ENCODE assay signal across 9 mouse cellular contexts in genomic region chr5:125475030-125475429, GRCm38 (mm10). TPM values are rescaled to one million over a fixed set of nuclear protein-coding genes. Genes with fewer than 3 reads are reported as not detected.
DNase-seq lines count a peak whose midpoint lies in the region; ATAC-seq and TF ChIP-seq lines count a peak whose summit lies in the region.
"Had no signal": no experiment of that assay in that cellular context is flagged by ENCODE, and none has a peak within 500 bp of the region (broad histone marks: within the 10 kb centered on the region; RNA-seq: fewer than 3 reads in every experiment).

No protein-coding gene starts in this region.

- no peak for TF ChIP-seq RAD21 in CH12.LX (IDR thresholded peaks at IDR 0.05; ENCODE audit: low read depth, low read length)

- dilution Hi-C loops in CH12.LX (cut with MboI; ENCODE audit: extremely low pct_ligation_motif_present, extremely low pct_unique_long_range_greater_than_20kb, low sequenced_read_pairs): no loop called here

- no peaks in the 10 kb centered on the region for H3K27me3 ChIP-seq in CH12.LX (replicated peaks)
- H3K27me3 ChIP-seq in forebrain, embryonic 16.5 days (replicated peaks; ENCODE audit: control insufficient read depth, insufficient read depth, low read length): no peaks in the 10 kb centered on the region
- H3K27me3 ChIP-seq in liver, postnatal 0 days (ENCODE audit: insufficient read depth, low read length): no peaks in the 10 kb centered on the region

- H3K9ac ChIP-seq in CH12.LX (ENCODE audit: insufficient read depth, low read depth): no peak overlapping the region
- H3K9ac ChIP-seq in forebrain, embryonic 16.5 days (replicated peaks; ENCODE audit: low read depth, low read length): peak overlapping the region; percentile 82; the same call in 1 of the 2 replicates
- H3K9ac ChIP-seq in liver, postnatal 0 days (replicated peaks): no peak overlapping the region; the same call in 1 of the 2 replicates

- H3K4me1 ChIP-seq in CH12.LX (ENCODE audit: control insufficient read depth in 1 of 2, insufficient read depth in 2 of 2): peaks cover 16 to 48% of the 10 kb centered on the region in 2 experiments; a peak in 3 of 4 replicates
- peaks cover 34% of the 10 kb centered on the region for H3K4me1 ChIP-seq in forebrain, embryonic 16.5 days (replicated peaks; ENCODE audit: control insufficient read depth, insufficient read depth, low read length)
- H3K4me1 ChIP-seq in liver, postnatal 0 days (ENCODE audit: insufficient read depth): peaks cover 28% of the 10 kb centered on the region

- peaks cover 8% of the 10 kb centered on the region; the same call in 1 of the 2 replicates for H3K79me2 ChIP-seq in CH12.LX (replicated peaks; ENCODE audit: control insufficient read depth, extremely low read depth, insufficient read depth, poor library complexity, severe bottlenecking)

- in situ Hi-C loops in CH12.LX (cut with MboI; ENCODE audit: low pct_ligation_motif_present, low pct_unique_long_range_greater_than_20kb, low sequenced_read_pairs): no loop called here

- no peak for ATAC-seq in forebrain, embryonic 16.5 days
- peak; percentile 9 for ATAC-seq in liver, postnatal 0 days

- peak; percentile 14 for DNase-seq in gastrocnemius, adult 2 months
- DNase-seq in gastrocnemius, adult 18-20 months (ENCODE audit: low spot score): no peak
- no peak for DNase-seq in CH12.LX (ENCODE audit: extremely low read depth)
- DNase-seq in liver, postnatal 0 days: no peak
- no peak for DNase-seq in natural killer cell, adult 2 months (ENCODE audit: low spot score in 2 of 2)
- DNase-seq in left cerebral cortex, adult 11 months (ENCODE audit: low spot score): no peak
- DNase-seq in lung, postnatal 14 days: no peak

- no peaks in the 10 kb centered on the region for H3K9me3 ChIP-seq in CH12.LX (replicated peaks; ENCODE audit: low read length)
- no peaks in the 10 kb centered on the region for H3K9me3 ChIP-seq in forebrain, embryonic 16.5 days (ENCODE audit: control insufficient read depth, low read length)
- no peaks in the 10 kb centered on the region for H3K9me3 ChIP-seq in liver, postnatal 0 days (ENCODE audit: low read length)

- peak overlapping the region; percentile 35 for H3K4me2 ChIP-seq in CH12.LX (ENCODE audit: insufficient read depth, low read depth, poor library complexity, severe bottlenecking)
- peak overlapping the region; percentile 86 for H3K4me2 ChIP-seq in forebrain, embryonic 16.5 days (ENCODE audit: low read length)
- H3K4me2 ChIP-seq in liver, postnatal 0 days (ENCODE audit: low read depth, low read length): peak overlapping the region; percentile 99

- H3K36me3 ChIP-seq in CH12.LX (replicated peaks in 1 of 2; ENCODE audit: control insufficient read depth in 1 of 2, insufficient read depth in 1 of 2, low read length in 1 of 2): peaks cover 0 to 27% of the 10 kb centered on the region in 2 experiments
- no peaks in the 10 kb centered on the region for H3K36me3 ChIP-seq in forebrain, embryonic 16.5 days (ENCODE audit: control insufficient read depth, insufficient read depth)
- no peaks in the 10 kb centered on the region for H3K36me3 ChIP-seq in liver, postnatal 0 days (replicated peaks; ENCODE audit: insufficient read depth, low read length)

- 65% methylated on average over 12 of the region's 12 CpGs for WGBS in forebrain, embryonic 16.5 days
- WGBS in liver, postnatal 0 days (ENCODE audit: insufficient replicate concordance): 59% methylated on average over 12 of the region's 12 CpGs

- intact Hi-C loops in gastrocnemius, adult 2 months (cut with DNase I): loop anchor here (1.0 to 5.0 kb wide), 2 partner anchors 10 to 63 kb away; no protein-coding TSS in a partner anchor

- TF ChIP-seq POLR2A in CH12.LX (IDR thresholded peaks at IDR 0.05; ENCODE audit: low read depth, low read length): no peak

- peak overlapping the region; percentile 94 for H3K4me3 ChIP-seq in gastrocnemius, adult 2 months
- H3K4me3 ChIP-seq in CH12.LX (replicated peaks in 1 of 3; ENCODE audit: low read depth in 2 of 3, low read length in 2 of 3, poor library complexity in 1 of 3): peak overlapping the region; percentile 36 to 87 (median 42)
- H3K4me3 ChIP-seq in forebrain, embryonic 16.5 days (replicated peaks; ENCODE audit: low read length): peak overlapping the region; percentile 89
- H3K4me3 ChIP-seq in liver, postnatal 0 days (ENCODE audit: low read depth, low read length): peak overlapping the region; percentile 85

- H3K27ac ChIP-seq in gastrocnemius, adult 2 months: peak overlapping the region; percentile 75
- H3K27ac ChIP-seq in CH12.LX (ENCODE audit: insufficient read depth, low read depth): no peak overlapping the region
- no peak overlapping the region; the same call in 1 of the 2 replicates for H3K27ac ChIP-seq in forebrain, embryonic 16.5 days (ENCODE audit: low read length)
- peak overlapping the region; percentile 88 for H3K27ac ChIP-seq in liver, postnatal 0 days (ENCODE audit: low read depth)

- TF ChIP-seq CTCF in gastrocnemius, adult 2 months (IDR thresholded peaks at IDR 0.05): no peak
- no peak for TF ChIP-seq CTCF in CH12.LX (conservative IDR thresholded peaks at IDR 0.05 in 1 of 2, IDR thresholded peaks at IDR 0.05 in 1 of 2; ENCODE audit: low read depth in 2 of 2, low read length in 2 of 2)
- no peak for TF ChIP-seq CTCF in liver, postnatal 0 days (IDR thresholded peaks at IDR 0.05; ENCODE audit: low read depth)

- TF ChIP-seq EP300 in CH12.LX (IDR thresholded peaks at IDR 0.05; ENCODE audit: low read length): no peak
- no peak for TF ChIP-seq EP300 in liver, postnatal 0 days (IDR thresholded peaks at IDR 0.05; ENCODE audit: low read depth)

TF ChIP-seq in CH12.LX, 34 proteins besides CTCF, POLR2A, EP300 and RAD21:
- no peak for TF ChIP-seq CHD2 (IDR thresholded peaks at IDR 0.05; ENCODE audit: low read length)
- no peak for TF ChIP-seq MXI1 (IDR thresholded peaks at IDR 0.05; ENCODE audit: low read depth, low read length)

RNA-seq across cellular contexts. Expression of gene Aacs, which starts 0.6 kb away (rescaled TPM):
- 1 to 10 TPM; 2.8 to 3.3 TPM for total RNA-seq in gastrocnemius, adult 2 months (2021)
- 1 to 10 TPM; 2.4 to 5.0 TPM for total RNA-seq in gastrocnemius, adult 18-20 months (2021)
- total RNA-seq in CH12.LX (2012; rRNA removed) (21.3 and 24.9 TPM in 2 replicates), CH12.LX (2014; rRNA removed) (34.5 and 48.8 TPM in 2 replicates)
- polyA plus RNA-seq in CH12.LX (2012; ENCODE audit: insufficient read length, low read depth): 39.8 and 58.3 TPM in 2 replicates
- polyA plus RNA-seq in forebrain, embryonic 16.5 days (2015; fragmentation: Nextera tagmentation; extraction: Ambion mirVana): 96.0 and 98.9 TPM in 2 replicates
- polyA plus RNA-seq in liver, postnatal 0 days (2015; fragmentation: Nextera tagmentation; extraction: Ambion mirVana): 3.8 and 4.6 TPM in 2 replicates

RNA-seq across cellular contexts. Expression of gene Bri3bp, which starts 33.7 kb away (rescaled TPM):
- total RNA-seq in gastrocnemius, adult 2 months (2021): 1 to 10 TPM; 2.5 to 3.9 TPM
- 1 to 10 TPM; 2.6 to 3.2 TPM for total RNA-seq in gastrocnemius, adult 18-20 months (2021)
- 48.4 and 49.6 TPM in 2 replicates for total RNA-seq in CH12.LX (2012; rRNA removed)
- 30.1 and 37.7 TPM in 2 replicates for total RNA-seq in CH12.LX (2014; rRNA removed)
- 147 and 164 TPM in 2 replicates for polyA plus RNA-seq in CH12.LX (2012; ENCODE audit: insufficient read length, low read depth)
- 37.8 and 38.3 TPM in 2 replicates for polyA plus RNA-seq in forebrain, embryonic 16.5 days (2015; fragmentation: Nextera tagmentation; extraction: Ambion mirVana)
- polyA plus RNA-seq in liver, postnatal 0 days (2015; fragmentation: Nextera tagmentation; extraction: Ambion mirVana): 20.2 and 20.9 TPM in 2 replicates

RNA-seq across cellular contexts. Expression of gene Dhx37, which starts 41.1 kb away (rescaled TPM):
- total RNA-seq in gastrocnemius, adult 2 months (2021): 1 to 10 TPM; 4.3 to 4.4 TPM
- total RNA-seq in gastrocnemius, adult 18-20 months (2021): 1 to 10 TPM; 4.5 to 5.1 TPM
- total RNA-seq in CH12.LX (2012; rRNA removed) (21.0 and 23.8 TPM in 2 replicates), CH12.LX (2014; rRNA removed) (22.7 and 26.0 TPM in 2 replicates)
- 33.0 and 36.9 TPM in 2 replicates for polyA plus RNA-seq in CH12.LX (2012; ENCODE audit: insufficient read length, low read depth)
- polyA plus RNA-seq in forebrain, embryonic 16.5 days (2015; fragmentation: Nextera tagmentation; extraction: Ambion mirVana): 10.5 and 13.5 TPM in 2 replicates
- 3.3 and 3.4 TPM in 2 replicates for polyA plus RNA-seq in liver, postnatal 0 days (2015; fragmentation: Nextera tagmentation; extraction: Ambion mirVana)

RNA-seq across cellular contexts. Expression of gene Tmem132b, which starts 56.5 kb away (rescaled TPM):
- under 1 TPM; 0.20 to 0.56 TPM for total RNA-seq in gastrocnemius, adult 2 months (2021)
- 1 to 10 TPM; 1.7 to 5.7 TPM for total RNA-seq in gastrocnemius, adult 18-20 months (2021)
- total RNA-seq in CH12.LX (2012; rRNA removed): not detected in 2 replicates
- total RNA-seq in CH12.LX (2014; rRNA removed): not detected in 2 replicates
- polyA plus RNA-seq in CH12.LX (2012; ENCODE audit: insufficient read length, low read depth): not detected in 2 replicates
- 8.4 and 9.1 TPM in 2 replicates for polyA plus RNA-seq in forebrain, embryonic 16.5 days (2015; fragmentation: Nextera tagmentation; extraction: Ambion mirVana)
- polyA plus RNA-seq in liver, postnatal 0 days (2015; fragmentation: Nextera tagmentation; extraction: Ambion mirVana): not detected in 2 replicates
- total RNA-seq: common myeloid progenitor, adult 5-6 weeks had no signal

Comparison
In these comparisons a context has a peak if more than half of its experiments do, and no peak if none do; other contexts are left out.
1. H3K27ac ChIP-seq: peak in gastrocnemius, adult 2 months (single experiment) and liver, postnatal 0 days (single experiment); none in CH12.LX (single experiment) and forebrain, embryonic 16.5 days (single experiment).
2. H3K4me3 ChIP-seq: peak in every context shown above with its lines; median percentile 94 in gastrocnemius, adult 2 months; 89 in forebrain, embryonic 16.5 days; 85 in liver, postnatal 0 days; 42 in CH12.LX.
3. H3K4me2 ChIP-seq: peak in every context shown above with its lines; median percentile 99 in liver, postnatal 0 days; 86 in forebrain, embryonic 16.5 days; 35 in CH12.LX.
4. RNA of gene Bri3bp, which starts 33.7 kb away (total RNA-seq): 30.1 to 49.6 TPM in CH12.LX; 2.5 to 3.9 TPM in gastrocnemius, adult 2 months and 2.6 to 3.2 TPM in gastrocnemius, adult 18-20 months; every median in the first group is over 4 times any median in the second.